Mouse (Mus musculus) hindbrain, embryonic 14.5 days (tissue): Measurements from ENCODE around the gene Dglucy. TPM values are rescaled to one million over a fixed set of nuclear protein-coding genes. Genes with fewer than 3 reads are reported as not detected.
A peak's percentile ranks its signal among the peaks of the same experiment; 100 is the strongest.

Source experiments
- ATAC-seq: fragments of 200-750 bp; cut with Nextera tagmentation; 2 replicates; pipeline ENCODE4 v1.8.0; 2017; ENCODE audit warnings: moderate number of reproducible peaks, mild to moderate bottlenecking, moderate TSS enrichment, moderate library complexity; ENCODE audit not compliant: low FRiP score
- DNase-seq: peaks from one replicate; pipeline ENCODE4 v3.0.0-alpha.2; 2015; ENCODE audit warnings: low spot score
- H3K27ac ChIP-seq: fragments of 300-500 bp; sonication (generic); 2 replicates; pipeline ENCODE4 v1.5.1; 2014; ENCODE audit warnings: mild to moderate bottlenecking, moderate library complexity
- H3K27me3 ChIP-seq: fragments of 300-500 bp; sonication (generic); 2 replicates; pipeline ENCODE4 v1.6.1; 2014; ENCODE audit warnings: mild to moderate bottlenecking, low read length, mixed read lengths; ENCODE audit not compliant: control insufficient read depth, insufficient read depth
- H3K36me3 ChIP-seq: fragments of 300-500 bp; sonication (generic); replicated peaks from 2 replicates; pipeline ENCODE4 v1.6.1; 2014; ENCODE audit not compliant: control insufficient read depth, insufficient read depth
- H3K4me1 ChIP-seq: fragments of 300-500 bp; sonication (generic); replicated peaks from 2 replicates; pipeline ENCODE4 v1.6.1; 2014; ENCODE audit warnings: antibody characterized with exemption, low read length, mixed read lengths; ENCODE audit not compliant: control insufficient read depth, insufficient read depth
- H3K4me2 ChIP-seq: fragments of 300-500 bp; sonication (generic); replicated peaks from 2 replicates; pipeline ENCODE4 v1.6.1; 2014; ENCODE audit warnings: mild to moderate bottlenecking, moderate library complexity
- H3K4me3 ChIP-seq: fragments of 300-500 bp; sonication (generic); replicated peaks from 2 replicates; pipeline ENCODE4 v1.5.1; 2014; ENCODE audit warnings: mild to moderate bottlenecking, low read length
- H3K9ac ChIP-seq: fragments of 300-500 bp; sonication (generic); 2 replicates; pipeline ENCODE4 v1.6.1; 2014
- H3K9me3 ChIP-seq: fragments of 300-500 bp; sonication (generic); 2 replicates; pipeline ENCODE4 v1.6.1; 2016; ENCODE audit warnings: low read length; ENCODE audit not compliant: control insufficient read depth
- WGBS: fragments of 180-500 bp; shearing (Covaris S2); extraction: QIAGEN DNeasy Blood & Tissue Kit; methylation state at CpG from one replicate; pipeline ENCODE4 v1.1.7; 2014; 5-methylcytosine and 5-hydroxymethylcytosine counted together
- polyA plus RNA-seq: library from polyadenylated mRNA; unstranded; fragments of >200 nt; fragmentation: Nextera tagmentation; extraction: Ambion mirVana; gene quantifications from 2 replicates; pipeline ENCODE4 v1.2.1, GENCODE M21; 2014

Gene Dglucy
- polyA plus RNA-seq: 3.2 and 3.6 TPM in 2 replicates

GRCm38 (mm10) chr12:100778934-100779865 is at the start of gene Dglucy:
Dglucy (plus strand) TSS chr12:100779057.
- Histone ChIP-seq H3K4me3 (peak within 1 kb of the TSS; percentile 17; the same call in 1 of the 2 replicates), H3K9ac (peak within 1 kb of the TSS; percentile 44), H3K27me3 (no peaks in the 10 kb centered on the region), H3K4me2 (peak within 1 kb of the TSS; percentile 37), H3K36me3 (no peaks in the 10 kb centered on the region), H3K27ac (peak within 1 kb of the TSS; percentile 69), H3K4me1 (no peaks in the 10 kb centered on the region), H3K9me3 (no peaks in the 10 kb centered on the region)
- DNase-seq (peak; percentile 83), ATAC-seq (peak; percentile 98)
- WGBS: 36% methylated on average over 12 of the region's 12 CpGs

DNA sequence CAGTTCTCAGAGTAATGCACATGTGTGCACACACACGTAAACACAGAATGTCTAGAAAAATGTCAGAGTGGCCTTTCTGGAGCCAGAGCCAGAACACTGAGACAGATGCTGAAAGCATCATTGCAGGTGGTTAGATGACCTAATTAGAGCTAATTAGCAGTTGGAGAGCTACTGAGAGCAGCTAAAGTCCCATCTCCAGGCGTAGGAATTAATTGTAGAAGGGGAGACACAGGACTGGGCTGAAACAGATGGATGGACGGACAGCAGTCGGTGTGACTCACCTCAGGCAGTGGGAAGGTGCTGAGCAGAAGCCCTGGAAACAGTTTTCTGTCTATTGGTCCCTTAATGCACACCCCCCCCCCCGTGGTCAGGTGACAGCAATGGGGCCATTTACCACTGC is 43.7 kb upstream of the Dglucy start:
- 69% methylated on average over 5 of the region's 5 CpGs for WGBS
- DNase-seq (no peak), ATAC-seq (no peak)
- no peaks in the 10 kb centered on the region for H3K36me3 ChIP-seq
- H3K9ac ChIP-seq: no peak overlapping the region
- H3K9me3 ChIP-seq: no peaks in the 10 kb centered on the region
- H3K27ac ChIP-seq: no peak overlapping the region
- H3K4me2 ChIP-seq: no peak overlapping the region
- no peaks in the 10 kb centered on the region for H3K27me3 ChIP-seq
- H3K4me3 ChIP-seq: no peak overlapping the region
- no peaks in the 10 kb centered on the region for H3K4me1 ChIP-seq

GRCm38 (mm10) chr12:100735581-100735980 is 43.3 kb upstream of the Dglucy start:
- Histone ChIP-seq H3K27ac (no peak overlapping the region), H3K4me1 (no peaks in the 10 kb centered on the region), H3K4me3 (no peak overlapping the region), H3K9me3 (no peaks in the 10 kb centered on the region), H3K9ac (no peak overlapping the region), H3K36me3 (no peaks in the 10 kb centered on the region), H3K27me3 (no peaks in the 10 kb centered on the region), H3K4me2 (no peak overlapping the region)
- 79% methylated on average over 2 of the region's 2 CpGs for WGBS
- ATAC-seq (no peak), DNase-seq (no peak)

DNA sequence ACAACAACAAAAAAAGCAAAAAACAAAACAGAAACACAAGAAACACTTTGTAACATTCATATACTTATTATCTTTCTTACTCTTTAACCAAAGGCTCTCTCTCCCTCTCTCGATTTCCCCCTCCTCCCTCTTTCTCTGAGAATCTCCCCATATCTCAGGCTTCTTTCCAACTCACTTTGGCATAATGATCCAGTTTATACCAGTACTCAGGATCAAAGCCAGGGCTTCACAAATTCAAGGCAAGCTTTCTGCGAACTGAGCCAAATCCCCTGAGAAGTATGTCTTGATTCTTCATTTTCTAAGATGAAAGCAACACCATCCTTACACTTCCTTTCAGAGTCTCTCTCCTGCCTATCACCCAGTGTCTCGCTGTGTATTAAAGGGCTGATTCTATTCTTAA is 40.4 kb upstream of the Dglucy start:
- DNase-seq (no peak), ATAC-seq (no peak)
- Histone ChIP-seq H3K27me3 (no peaks in the 10 kb centered on the region), H3K4me2 (no peak overlapping the region), H3K9ac (no peak overlapping the region), H3K36me3 (no peaks in the 10 kb centered on the region), H3K9me3 (no peaks in the 10 kb centered on the region), H3K27ac (no peak overlapping the region), H3K4me1 (no peaks in the 10 kb centered on the region), H3K4me3 (no peak overlapping the region)
- WGBS: 61% methylated on average over 3 of the region's 3 CpGs

DNA sequence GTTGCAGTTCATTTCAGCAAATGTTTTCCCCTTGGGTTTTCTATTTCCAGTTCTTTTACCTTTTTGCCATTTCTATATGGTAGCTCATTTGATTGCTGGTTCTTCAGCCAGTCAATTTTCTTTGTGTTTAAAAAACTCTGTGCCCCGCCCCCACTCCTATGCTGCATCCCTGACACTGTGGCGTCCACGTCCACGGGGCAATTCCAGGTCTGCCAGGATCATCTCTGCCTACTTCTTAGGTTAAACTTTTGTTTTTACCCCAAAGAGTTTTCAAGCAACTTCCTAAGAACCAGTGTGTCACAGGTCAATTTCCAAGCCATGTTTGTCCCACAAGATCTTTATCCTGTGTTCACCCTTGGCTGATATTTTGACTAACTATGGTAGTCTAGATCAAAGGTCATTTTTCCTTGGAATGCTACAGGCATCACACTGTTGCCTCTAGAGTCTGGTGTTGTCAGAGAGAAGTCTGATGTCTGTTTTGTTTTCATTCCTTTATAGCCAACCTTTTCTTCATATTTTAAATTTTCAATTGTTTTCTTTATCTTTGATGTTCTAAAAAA is 39.8 kb upstream of the Dglucy start:
- no peak for DNase-seq
- H3K4me2 ChIP-seq: no peak overlapping the region
- H3K27me3 ChIP-seq: no peaks in the 10 kb centered on the region
- no peak overlapping the region for H3K9ac ChIP-seq
- no peaks in the 10 kb centered on the region for H3K36me3 ChIP-seq
- no peak overlapping the region for H3K27ac ChIP-seq
- ATAC-seq: no peak
- no peaks in the 10 kb centered on the region for H3K4me1 ChIP-seq
- H3K4me3 ChIP-seq: no peak overlapping the region
- H3K9me3 ChIP-seq: no peaks in the 10 kb centered on the region
- 79% methylated on average over 4 of the region's 4 CpGs for WGBS

DNA sequence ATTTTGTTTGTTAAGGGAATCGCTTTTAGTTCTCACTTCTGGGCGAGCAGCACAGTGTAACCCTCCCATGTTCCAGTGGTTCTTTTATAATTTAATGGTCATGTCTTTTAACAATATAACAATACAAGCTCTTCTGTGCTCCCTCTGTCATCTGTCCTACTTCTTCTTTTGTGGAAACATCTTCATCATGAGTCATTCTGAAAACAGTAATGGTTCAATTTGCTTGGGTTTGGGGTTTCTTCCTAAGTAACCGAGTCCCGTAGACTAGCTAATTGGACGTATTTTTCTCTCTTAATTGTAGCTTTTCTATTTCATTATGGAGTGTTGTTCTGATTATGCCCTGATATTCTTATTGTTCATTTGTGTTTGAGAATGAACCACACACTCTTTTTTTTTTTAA is 38.5 kb upstream of the Dglucy start:
- H3K4me1 ChIP-seq: no peaks in the 10 kb centered on the region
- H3K27me3 ChIP-seq: no peaks in the 10 kb centered on the region
- ATAC-seq: no peak
- DNase-seq: no peak
- H3K36me3 ChIP-seq: no peaks in the 10 kb centered on the region
- no peak overlapping the region for H3K27ac ChIP-seq
- WGBS: 94% methylated on average over 5 of the region's 5 CpGs
- no peaks in the 10 kb centered on the region for H3K9me3 ChIP-seq
- H3K9ac ChIP-seq: no peak overlapping the region
- H3K4me2 ChIP-seq: no peak overlapping the region
- H3K4me3 ChIP-seq: no peak overlapping the region

- no peaks in the 10 kb centered on the region for H3K27me3 ChIP-seq
- no peaks in the 10 kb centered on the region for H3K36me3 ChIP-seq
- H3K27ac ChIP-seq: no peak overlapping the region
- H3K4me1 ChIP-seq: no peaks in the 10 kb centered on the region
- H3K9ac ChIP-seq: no peak overlapping the region
- ATAC-seq (no peak), DNase-seq (no peak)
- no peak overlapping the region for H3K4me3 ChIP-seq
- WGBS: 65% methylated on average over 2 of the region's 2 CpGs
- no peak overlapping the region for H3K4me2 ChIP-seq
- no peaks in the 10 kb centered on the region for H3K9me3 ChIP-seq
These were observed 36.4 kb upstream of the Dglucy start for GRCm38 (mm10) chr12:100742468-100742867.

GRCm38 (mm10) chr12:100752977-100753376 is 25.9 kb upstream of the Dglucy start:
- H3K4me3 ChIP-seq: no peak overlapping the region
- DNase-seq (no peak), ATAC-seq (no peak)
- H3K4me2 ChIP-seq: no peak overlapping the region
- 83% methylated on average over 1 of the region's 1 CpGs for WGBS
- no peaks in the 10 kb centered on the region for H3K36me3 ChIP-seq
- no peaks in the 10 kb centered on the region for H3K27me3 ChIP-seq
- no peaks in the 10 kb centered on the region for H3K4me1 ChIP-seq
- H3K9ac ChIP-seq: no peak overlapping the region
- H3K9me3 ChIP-seq: no peaks in the 10 kb centered on the region
- H3K27ac ChIP-seq: no peak overlapping the region

DNA sequence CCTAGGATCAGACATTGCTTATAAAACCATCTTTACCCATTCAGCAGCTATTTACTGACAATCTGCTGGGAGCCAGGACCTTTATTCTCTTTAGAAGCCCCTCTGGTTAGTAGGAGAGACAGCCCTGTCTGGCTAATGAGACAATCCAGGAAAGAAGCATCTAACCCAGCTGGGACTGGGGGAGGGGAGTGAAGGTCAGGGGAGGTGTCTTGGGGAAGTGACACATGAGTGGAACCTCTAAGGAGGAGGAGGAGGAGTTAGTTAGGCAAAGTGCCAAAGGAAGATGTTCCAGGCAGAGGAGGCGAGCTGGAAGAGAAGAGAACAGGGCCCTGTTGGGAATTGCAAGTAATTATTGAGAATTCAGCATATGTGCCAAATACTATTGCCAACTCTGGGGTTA is 25.1 kb upstream of the Dglucy start:
- ATAC-seq (no peak), DNase-seq (no peak)
- no peaks in the 10 kb centered on the region for H3K27me3 ChIP-seq
- no peak overlapping the region for H3K4me2 ChIP-seq
- H3K27ac ChIP-seq: no peak overlapping the region
- no peaks in the 10 kb centered on the region for H3K4me1 ChIP-seq
- H3K9ac ChIP-seq: no peak overlapping the region
- 59% methylated on average over 1 of the region's 1 CpGs for WGBS
- H3K9me3 ChIP-seq: no peaks in the 10 kb centered on the region
- H3K4me3 ChIP-seq: no peak overlapping the region
- H3K36me3 ChIP-seq: no peaks in the 10 kb centered on the region
